Mouse (Mus musculus): ENCODE measurements at regions not wholly inside any gene's neighbourhood (a gene's known extent, or its start where the extent isn't known, plus 50 kb on each side); places are given as distances from the start of the nearest gene placed in this dataset.

DNA sequence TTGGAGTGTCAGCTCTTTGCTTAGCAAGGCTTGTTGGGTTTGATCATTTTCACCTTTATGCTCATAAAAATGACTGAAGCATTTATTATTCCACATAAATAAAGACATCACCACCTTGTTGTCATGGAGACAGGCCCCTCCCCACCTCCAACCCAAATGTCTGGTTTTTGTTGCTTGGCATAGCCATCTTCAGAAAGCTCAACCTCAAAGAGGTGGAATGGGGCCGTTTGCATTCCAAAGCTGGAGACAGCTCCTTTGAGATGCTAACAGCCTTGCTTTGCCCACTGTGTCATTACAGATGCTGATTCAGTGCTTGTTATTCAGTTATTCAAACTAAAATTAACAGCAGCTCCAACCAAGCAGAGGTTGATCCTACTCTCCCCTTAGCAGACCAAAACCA, 51.9 kb upstream of the Lgalsl start:
- Histone ChIP-seq H3K4me3 (no peak overlapping the region), H3K27ac (no peak overlapping the region)
- no peak for DNase-seq (ENCODE audit: extremely low spot score in 1 of 2, low spot score in 2 of 2)
- TF ChIP-seq CTCF (IDR thresholded peaks at IDR 0.05) = no peak
- intact Hi-C loops (cut with DNase I) = no loop called here

DNA sequence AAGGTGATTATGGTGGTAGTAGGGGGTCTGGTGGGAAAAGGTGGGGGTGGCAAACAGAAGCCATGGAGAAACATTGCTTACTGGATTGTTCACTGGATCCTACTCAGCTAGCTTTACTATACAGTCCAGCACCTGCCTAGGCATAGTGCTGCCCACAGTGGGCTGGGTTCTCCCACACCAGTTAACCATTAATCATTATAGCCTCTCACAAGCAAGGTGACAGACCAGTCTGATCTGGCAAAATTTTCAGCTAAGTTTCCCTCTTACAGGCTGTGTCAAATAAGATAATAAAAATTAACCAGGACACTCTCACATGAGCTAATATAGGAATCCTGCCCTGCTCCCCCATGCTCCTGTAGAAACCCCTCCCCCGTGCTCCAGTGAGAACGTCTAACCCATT, 53.1 kb upstream of the Lgalsl start:
- Histone ChIP-seq H3K27ac (no peak overlapping the region), H3K4me3 (no peak overlapping the region)
- no peak for DNase-seq (ENCODE audit: extremely low spot score in 1 of 2, low spot score in 2 of 2)
- TF ChIP-seq CTCF (IDR thresholded peaks at IDR 0.05) = no peak
- intact Hi-C loops (cut with DNase I) = no loop called here

DNA sequence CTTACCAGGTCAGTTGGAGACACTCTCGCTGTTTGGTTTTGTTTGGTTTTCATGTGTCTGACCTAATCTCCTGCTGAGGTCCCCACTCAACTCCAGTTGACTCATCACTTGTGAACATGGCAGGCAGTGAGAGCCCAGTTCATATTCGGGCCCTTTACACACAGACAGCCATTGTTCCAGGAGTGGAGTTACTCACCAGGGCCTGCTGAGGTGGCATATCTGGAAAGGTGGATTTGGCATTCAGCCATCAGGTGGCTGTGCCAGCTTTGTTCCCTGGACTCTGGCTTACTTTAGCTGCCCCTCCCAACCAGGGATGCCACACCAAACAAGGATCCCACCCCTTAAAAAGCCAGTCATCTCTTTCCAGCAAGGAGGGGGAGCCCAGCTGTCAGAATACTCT, 56.2 kb upstream of the Lgalsl start:
- Histone ChIP-seq H3K27ac (no peak overlapping the region), H3K4me3 (no peak overlapping the region)
- intact Hi-C loops (cut with DNase I) = no loop called here
- no peak for DNase-seq (ENCODE audit: extremely low spot score in 1 of 2, low spot score in 2 of 2)
- no peak for TF ChIP-seq CTCF (IDR thresholded peaks at IDR 0.05)

DNA sequence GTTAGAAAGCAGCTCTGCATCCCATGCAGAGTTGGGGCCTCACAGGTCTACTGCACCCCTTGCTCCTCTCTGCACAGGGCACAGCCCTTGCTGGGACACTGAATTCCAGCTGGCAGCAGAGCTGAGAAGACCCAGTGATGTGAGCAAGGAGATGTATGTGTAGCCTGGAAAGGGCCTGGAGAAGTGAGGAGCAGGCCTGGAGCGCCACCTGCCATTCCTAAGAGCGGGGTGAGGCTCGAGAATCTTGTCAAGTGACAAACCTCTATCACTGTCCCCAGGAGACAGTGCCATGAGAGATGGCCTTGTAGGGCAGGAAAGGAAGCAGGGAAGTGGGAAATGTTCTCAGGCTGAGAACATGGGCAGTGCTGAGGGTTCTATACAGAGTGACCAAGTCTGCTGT, 59.6 kb upstream of the Lgalsl start:
- Histone ChIP-seq H3K27ac (no peak overlapping the region), H3K4me3 (no peak overlapping the region)
- TF ChIP-seq CTCF (IDR thresholded peaks at IDR 0.05) = peak; percentile 22; the same call in 1 of the 2 replicates
- DNase-seq (ENCODE audit: extremely low spot score in 1 of 2, low spot score in 2 of 2) = no peak
- intact Hi-C loops (cut with DNase I) = loop anchor here (1.0 kb wide), 1 partner anchor 96 kb away; no protein-coding TSS in a partner anchor

DNA sequence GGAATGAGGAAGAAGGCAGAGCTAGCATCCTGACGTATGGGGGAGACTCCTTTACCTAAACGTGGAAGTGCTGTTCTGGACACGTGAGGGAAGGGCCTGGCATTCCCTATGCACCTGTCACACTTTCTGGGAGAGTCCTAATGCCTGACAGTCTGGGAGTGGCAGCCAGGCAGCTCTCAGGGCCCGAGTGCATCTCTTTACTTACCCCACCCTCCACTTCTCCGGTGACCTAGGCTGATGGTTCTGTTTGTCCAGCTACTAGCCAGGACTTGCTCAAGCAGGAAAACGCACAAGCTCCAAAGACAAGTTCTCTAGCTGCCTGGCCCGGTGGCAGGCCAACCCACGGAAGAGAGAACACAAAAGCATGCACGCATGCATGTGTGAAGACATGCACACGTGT, 60.9 kb upstream of the Lgalsl start:
- no peak overlapping the region for H3K4me3 ChIP-seq
- no peak overlapping the region for H3K27ac ChIP-seq
- no peak for TF ChIP-seq CTCF (IDR thresholded peaks at IDR 0.05)
- no peak for DNase-seq (ENCODE audit: extremely low spot score in 1 of 2, low spot score in 2 of 2)
- intact Hi-C loops (cut with DNase I) = no loop called here

DNA sequence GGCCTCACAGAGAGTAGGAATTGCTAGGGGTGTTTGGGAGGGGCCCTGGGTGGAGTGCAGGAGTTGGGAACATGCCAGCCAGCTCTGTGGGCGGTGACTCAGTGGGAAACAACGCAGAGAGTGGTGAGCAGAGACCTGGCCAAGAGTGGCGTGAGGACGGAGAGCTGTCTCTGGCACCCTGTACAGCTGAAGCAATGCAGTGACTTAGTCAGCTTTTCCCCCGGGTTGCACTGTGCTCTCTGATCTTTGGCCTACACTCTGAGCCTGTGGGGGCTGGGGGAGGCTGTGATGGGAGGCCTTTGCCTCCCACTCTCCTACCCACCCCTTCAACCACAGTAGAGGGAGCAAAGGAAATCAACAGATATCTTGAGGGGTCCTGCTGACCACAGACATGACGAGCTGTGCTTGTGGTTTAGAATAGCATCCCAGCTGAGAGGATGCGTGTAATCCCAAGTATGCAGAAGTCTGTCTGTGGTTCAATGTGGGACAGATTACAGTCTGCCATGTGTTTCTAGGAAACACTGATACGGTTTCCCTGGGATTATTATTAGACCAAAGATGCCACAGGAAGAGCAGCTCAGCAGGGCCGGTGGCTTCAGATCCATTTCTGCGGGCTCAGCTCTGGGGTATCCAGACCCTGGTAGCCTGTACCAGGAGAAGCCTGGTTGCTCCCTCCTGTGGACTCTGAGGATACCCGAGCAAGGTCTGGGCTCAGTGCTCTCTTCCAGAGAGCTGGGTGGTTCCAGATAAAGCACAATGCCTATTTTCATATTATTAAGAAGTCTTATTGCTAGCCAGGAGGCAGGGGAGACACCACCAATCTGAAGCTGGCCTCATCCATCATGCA, 65.6 kb upstream of the Lgalsl start:
- intact Hi-C loops (cut with DNase I) = no loop called here
- Histone ChIP-seq H3K27ac (no peak overlapping the region), H3K4me3 (no peak overlapping the region)
- no peak for DNase-seq (ENCODE audit: extremely low spot score in 1 of 2, low spot score in 2 of 2)
- TF ChIP-seq CTCF (IDR thresholded peaks at IDR 0.05) = no peak

DNA sequence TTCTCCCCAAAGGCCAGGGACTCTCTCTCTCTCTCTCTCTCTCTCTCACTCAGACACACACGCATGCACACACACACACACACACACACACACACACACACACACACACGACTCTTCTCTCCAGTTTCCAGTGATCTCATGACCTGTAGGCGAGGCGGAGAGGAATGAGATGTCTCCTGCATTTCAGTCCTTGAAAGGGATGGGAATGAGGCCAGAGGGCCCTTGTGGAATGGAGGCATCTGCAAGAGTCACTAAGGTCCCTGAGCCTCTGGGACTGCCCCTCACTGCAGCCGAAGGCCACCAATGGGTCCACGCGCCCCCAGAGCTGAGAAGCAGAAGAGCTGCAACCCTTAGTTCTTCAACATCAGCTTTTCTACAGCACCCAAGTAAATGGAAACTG, 66.6 kb upstream of the Lgalsl start:
- DNase-seq (ENCODE audit: extremely low spot score in 1 of 2, low spot score in 2 of 2) = no peak
- Histone ChIP-seq H3K27ac (no peak overlapping the region), H3K4me3 (no peak overlapping the region)
- no peak for TF ChIP-seq CTCF (IDR thresholded peaks at IDR 0.05)
- intact Hi-C loops (cut with DNase I) = no loop called here

DNA sequence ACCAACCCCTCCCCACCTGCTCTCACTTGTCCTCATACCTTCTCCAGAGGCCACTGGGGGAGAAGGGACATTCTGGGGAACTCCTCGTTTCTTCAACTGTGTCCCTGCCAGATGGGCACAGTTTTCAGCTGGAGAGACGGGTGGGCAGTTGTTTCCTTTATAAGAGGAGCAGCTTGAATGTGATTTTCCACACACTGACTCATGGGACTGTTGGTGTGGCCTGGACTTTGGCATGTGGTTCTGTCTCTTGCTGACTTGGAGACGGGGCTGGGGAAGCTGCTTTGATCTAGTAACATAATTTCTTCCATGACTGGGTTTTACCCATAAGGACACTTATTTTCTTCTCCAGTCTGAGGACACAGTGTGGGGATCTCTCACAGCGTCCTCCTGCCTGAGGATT, 67.7 kb upstream of the Lgalsl start:
- DNase-seq (ENCODE audit: extremely low spot score in 1 of 2, low spot score in 2 of 2) = no peak
- intact Hi-C loops (cut with DNase I) = no loop called here
- TF ChIP-seq CTCF (IDR thresholded peaks at IDR 0.05) = no peak
- Histone ChIP-seq H3K27ac (no peak overlapping the region), H3K4me3 (no peak overlapping the region)

DNA sequence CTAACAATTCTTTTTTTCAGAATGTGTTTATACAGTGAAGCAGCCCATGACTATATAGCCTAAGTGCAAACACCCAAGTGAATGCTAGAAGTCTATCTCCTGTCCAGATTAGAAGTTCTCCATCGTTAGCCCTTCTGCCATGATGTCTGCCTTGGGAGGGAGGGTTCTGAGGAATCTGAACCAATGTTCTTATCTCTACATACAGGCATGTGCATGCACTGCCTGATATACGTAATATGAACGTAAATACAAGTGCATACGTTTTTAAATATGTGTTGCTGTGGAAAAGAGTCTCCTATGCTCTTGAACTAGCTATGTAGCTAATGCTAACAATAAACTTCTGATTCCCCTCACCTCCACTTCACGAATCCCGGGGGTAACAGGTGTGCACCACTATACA, 68.9 kb upstream of the Lgalsl start:
- intact Hi-C loops (cut with DNase I) = no loop called here
- TF ChIP-seq CTCF (IDR thresholded peaks at IDR 0.05) = no peak
- DNase-seq (ENCODE audit: extremely low spot score in 1 of 2, low spot score in 2 of 2) = no peak
- no peak overlapping the region for H3K27ac ChIP-seq
- H3K4me3 ChIP-seq = no peak overlapping the region

DNA sequence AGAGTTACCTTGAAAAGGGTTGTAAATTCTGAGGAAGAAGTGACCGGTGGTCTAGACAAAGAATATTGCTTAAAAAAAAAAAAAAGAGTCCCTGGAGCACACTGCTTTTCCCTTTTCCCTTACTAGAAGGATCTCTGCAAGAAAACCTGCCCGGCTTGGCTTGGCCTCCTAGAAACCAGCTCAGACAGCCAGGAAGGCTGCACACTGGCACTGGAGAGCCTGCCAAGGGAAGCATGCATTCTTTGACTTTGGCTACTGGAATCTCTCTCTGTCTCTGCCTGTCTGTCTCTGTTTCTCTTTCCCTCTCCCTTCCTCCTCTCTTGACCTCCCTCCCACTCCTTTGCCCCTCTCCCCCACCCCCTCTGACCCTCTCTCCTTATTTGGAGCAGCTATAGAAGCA, 71.1 kb upstream of the Lgalsl start:
- intact Hi-C loops (cut with DNase I) = no loop called here
- no peak for TF ChIP-seq CTCF (IDR thresholded peaks at IDR 0.05)
- no peak for DNase-seq (ENCODE audit: extremely low spot score in 1 of 2, low spot score in 2 of 2)
- Histone ChIP-seq H3K27ac (no peak overlapping the region), H3K4me3 (no peak overlapping the region)

DNA sequence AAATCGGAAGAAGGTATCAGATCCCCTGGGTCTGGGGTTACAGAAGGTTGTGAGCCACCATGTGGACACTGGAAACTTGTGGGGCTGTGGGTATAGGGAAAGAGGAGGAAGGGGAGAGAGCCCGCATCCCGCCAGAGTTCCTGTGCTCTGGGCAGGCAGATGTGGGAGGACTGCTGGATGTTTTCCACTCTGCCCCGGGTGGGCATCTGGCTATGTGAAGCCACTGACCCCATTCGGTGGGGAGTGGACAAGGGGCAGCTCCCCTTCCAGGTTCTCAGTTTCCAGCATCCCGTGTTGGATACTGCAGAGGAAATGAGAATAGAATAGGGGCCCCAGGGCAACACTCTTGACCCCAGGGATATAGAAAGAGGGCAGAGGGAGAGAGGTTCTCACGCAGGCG, 72.1 kb upstream of the Lgalsl start:
- intact Hi-C loops (cut with DNase I) = no loop called here
- TF ChIP-seq CTCF (IDR thresholded peaks at IDR 0.05) = no peak
- Histone ChIP-seq H3K27ac (no peak overlapping the region), H3K4me3 (no peak overlapping the region)
- no peak for DNase-seq (ENCODE audit: extremely low spot score in 1 of 2, low spot score in 2 of 2)

DNA sequence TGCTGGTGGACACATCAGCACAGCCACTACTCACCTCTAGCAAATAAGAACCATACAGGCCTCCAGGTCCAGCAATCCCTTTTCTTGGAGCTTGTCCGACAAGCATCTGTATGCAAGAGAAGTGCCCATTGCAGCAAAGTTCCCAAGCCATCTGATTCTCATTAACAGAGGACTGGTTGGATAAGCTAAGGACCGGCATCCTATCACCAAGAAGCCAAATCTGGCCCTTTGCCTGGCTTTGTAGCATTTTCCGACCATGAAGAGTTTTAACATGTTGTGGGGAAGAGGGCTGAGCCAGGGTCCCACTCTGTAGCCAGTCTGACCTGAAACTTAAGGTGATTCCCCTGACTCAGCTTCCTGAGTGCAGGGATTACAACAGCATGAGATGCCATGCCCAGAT, 77.1 kb upstream of the Lgalsl start:
- Histone ChIP-seq H3K4me3 (no peak overlapping the region), H3K27ac (no peak overlapping the region)
- TF ChIP-seq CTCF (IDR thresholded peaks at IDR 0.05) = no peak
- intact Hi-C loops (cut with DNase I) = no loop called here
- DNase-seq (ENCODE audit: extremely low spot score in 1 of 2, low spot score in 2 of 2) = no peak

DNA sequence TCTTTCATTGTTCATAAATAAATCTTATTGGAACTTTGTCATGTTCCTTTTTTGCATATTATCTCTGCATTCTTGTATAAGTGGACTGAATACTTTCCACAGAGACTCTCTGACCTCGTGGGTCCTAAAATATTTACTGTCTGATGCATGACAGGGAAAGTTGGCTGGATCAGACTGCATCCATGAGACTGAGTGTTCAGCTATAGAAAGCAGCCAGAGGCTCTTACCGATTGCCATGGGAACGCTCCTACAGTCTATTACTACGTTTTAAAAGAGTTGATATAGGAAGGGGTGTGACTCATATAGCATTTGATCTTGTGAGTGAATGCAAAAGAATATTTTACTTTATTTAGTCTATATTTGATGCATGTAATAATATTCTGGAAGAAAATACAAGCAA, 77.6 kb upstream of the Lgalsl start:
- Histone ChIP-seq H3K4me3 (no peak overlapping the region), H3K27ac (no peak overlapping the region)
- no peak for TF ChIP-seq CTCF (IDR thresholded peaks at IDR 0.05)
- intact Hi-C loops (cut with DNase I) = no loop called here
- no peak for DNase-seq (ENCODE audit: extremely low spot score in 1 of 2, low spot score in 2 of 2)
